Mouse (Mus musculus): ENCODE results near the gene Ptpn5.

GRCm38 (mm10) chr7:47072551-47072950 lies 60.9 kb downstream of the Ptpn5 start:
- TF ChIP-seq CTCF (conservative IDR thresholded peaks at IDR 0.05; ENCODE audit: insufficient read depth, insufficient read length, low read depth, low read length): 0 out of 2 replicates have a peak, but pooled peaks have one; percentile 10
- no peak for TF ChIP-seq POLR2A (IDR thresholded peaks at IDR 0.05; ENCODE audit: low read depth, low read length)

Measured in kidney, adult 2 months (tissue).